Mouse (Mus musculus): ENCODE measurements around the gene Sim2.

Gene Sim2

GRCm38 (mm10) chr16:94164236-94164635 lies 79.5 kb downstream of the Sim2 start:
- DNase-seq (ENCODE audit: low spot score): peak; percentile 70

GRCm38 (mm10) chr16:94164978-94165377 lies 80.2 kb downstream of the Sim2 start:
- DNase-seq (ENCODE audit: low spot score): no peak

GRCm38 (mm10) chr16:94168655-94169545 lies 84.2 kb downstream of the Sim2 start:
- no peak for DNase-seq (ENCODE audit: low spot score)

GRCm38 (mm10) chr16:94170218-94170617 lies 85.5 kb downstream of the Sim2 start:
- DNase-seq (ENCODE audit: low spot score): peak; percentile 33

- DNase-seq (ENCODE audit: low spot score): no peak
These were observed 88.6 kb downstream of the Sim2 start for GRCm38 (mm10) chr16:94173361-94173760.

GRCm38 (mm10) chr16:94175366-94175986 lies 90.7 kb downstream of the Sim2 start:
- no peak for DNase-seq (ENCODE audit: low spot score)

Measured in embryo, embryonic 10 days (tissue).